Mouse (Mus musculus) liver, adult (tissue): ENCODE results near the gene Gpr37l1.

Experiments used
- GATA4 ChIP-seq: IDR thresholded peaks from 2 replicates; pipeline ENCODE4 v1.6.1; 2014; ENCODE audit warnings: mild to moderate bottlenecking, low read length; ENCODE audit not compliant: insufficient replicate concordance

Gpr37l1 gene

DNA sequence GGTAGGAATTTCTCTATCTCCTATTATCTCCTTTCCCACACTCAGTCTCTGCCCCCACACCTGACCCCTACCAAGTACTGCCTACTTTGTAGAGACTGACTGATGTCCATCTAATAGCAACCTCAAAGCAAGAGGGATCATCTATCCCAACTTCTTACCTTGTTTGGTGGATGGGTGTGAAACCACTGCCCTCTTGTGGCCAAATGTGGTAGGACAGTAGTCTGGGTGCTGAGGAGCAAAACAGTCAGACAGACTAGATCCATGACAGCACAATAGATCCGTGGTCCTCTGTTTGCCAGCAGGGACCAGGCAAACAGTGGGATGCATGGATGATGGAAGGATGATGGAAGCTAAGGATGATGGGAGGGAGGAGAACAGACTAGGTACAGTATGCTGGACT is 31.0 kb downstream of the Gpr37l1 start:
- no peak for TF ChIP-seq GATA4

DNA sequence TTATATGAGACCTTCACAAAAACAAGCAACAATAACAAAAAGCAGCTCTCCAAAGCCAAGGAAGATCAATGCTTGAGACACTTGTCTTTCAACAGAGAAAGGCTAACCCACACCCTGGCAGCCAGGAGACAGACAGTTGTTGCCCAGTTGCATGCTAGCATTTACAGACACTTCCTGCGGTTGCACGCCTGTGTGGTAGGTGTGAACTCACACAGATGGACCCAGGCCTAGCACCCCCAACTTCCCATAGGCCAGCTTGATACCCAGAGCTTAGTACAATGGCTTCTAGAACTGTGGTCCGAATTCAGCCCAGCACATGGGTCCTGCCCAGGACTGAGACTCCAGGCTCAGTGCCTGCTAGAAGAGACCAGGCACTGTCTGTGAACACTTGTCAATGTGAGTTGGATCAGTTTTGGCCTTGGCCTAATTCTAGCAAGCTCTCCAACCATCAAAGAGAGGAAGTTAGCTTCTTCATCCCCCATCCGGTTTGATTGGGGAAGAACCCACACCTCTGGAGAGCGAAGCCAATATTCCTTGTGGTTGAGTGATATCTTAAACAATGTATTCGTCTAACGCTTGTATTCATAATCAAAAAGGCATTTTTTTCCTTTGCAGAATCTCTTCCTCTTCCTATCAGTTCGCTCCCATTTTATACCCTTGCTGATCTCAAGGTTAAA is 32.2 kb downstream of the Gpr37l1 start:
- TF ChIP-seq GATA4 = no peak

DNA sequence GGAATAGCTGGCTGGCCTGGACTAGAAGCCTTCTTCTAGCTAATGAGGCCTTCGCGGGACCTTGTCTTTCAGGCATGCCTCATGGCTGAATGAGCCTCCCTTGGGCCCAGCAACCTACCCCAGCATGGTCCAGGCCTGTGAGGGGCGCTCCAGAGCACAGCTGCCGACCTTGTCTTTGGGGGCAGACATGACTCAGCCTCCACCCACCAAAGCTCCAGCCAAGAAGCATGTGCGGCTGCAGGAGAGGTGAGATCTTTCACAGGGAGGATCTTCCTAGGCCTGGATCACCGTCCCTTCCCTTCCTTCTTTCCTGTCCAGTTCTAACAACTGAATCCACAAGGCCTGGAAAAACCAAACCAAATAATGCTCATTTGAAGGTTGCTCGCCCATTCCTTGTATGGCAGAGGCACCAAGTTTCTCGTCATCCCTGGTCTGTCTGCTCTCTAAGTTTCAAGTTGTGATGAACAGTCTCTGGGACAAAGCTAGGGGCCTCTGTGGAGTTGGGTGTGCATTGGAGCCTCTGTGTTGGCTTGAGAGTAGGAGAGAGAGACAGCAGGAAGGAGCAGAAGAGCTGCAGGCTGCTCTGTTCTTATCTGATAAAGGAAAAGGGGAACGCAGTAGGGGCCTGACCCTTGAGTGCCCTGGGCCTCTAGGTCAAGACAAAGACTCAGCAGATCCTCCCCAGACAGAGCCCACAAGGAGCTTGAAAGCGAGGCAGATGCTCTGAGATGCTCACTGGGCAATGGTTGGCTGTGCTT is 33.6 kb downstream of the Gpr37l1 start:
- TF ChIP-seq GATA4 = no peak

DNA sequence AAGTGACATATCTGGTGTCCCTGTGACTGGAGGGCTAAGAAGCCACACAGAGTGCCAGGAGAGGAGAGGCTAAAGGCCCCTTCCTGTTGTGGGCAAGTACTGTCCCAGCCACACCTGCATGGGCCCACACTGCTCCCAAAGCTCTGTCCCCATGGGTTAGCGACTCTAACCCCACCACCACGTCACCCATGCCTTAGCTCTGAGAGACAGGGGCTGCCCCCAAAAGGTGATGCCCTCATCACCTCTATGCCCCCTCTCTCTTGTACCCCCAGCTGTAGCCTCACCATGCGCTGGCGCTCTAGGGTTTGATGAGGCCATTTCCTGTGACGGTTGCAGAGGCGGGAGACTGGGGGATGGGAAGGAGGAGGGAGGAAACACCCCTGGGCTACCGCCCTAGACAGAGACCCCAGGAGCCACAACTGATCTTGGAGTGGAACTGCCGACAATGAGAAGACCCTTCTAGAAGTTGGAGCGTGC is 34.5 kb downstream of the Gpr37l1 start:
- TF ChIP-seq GATA4 = no peak

DNA sequence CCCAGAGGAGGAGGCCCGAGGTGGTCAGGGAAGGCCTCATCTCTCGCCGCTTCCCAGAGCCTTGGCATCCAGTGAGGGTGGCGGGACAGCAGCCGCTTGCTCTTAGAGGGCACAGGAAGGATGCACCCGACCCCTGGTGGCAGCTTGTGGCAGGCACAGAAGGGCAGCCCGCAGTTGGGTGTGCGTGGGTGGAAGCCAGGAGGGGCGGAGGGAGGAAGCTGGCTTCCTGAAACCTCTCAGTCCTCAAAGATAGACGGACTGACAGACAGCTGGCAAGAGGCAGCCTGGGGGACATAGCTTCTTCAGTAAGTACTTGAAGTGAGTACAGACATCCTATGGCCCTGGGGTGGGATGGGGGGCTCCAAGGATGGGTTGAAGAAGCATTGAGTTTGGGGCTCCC is 35.0 kb downstream of the Gpr37l1 start, which contains the start of gene Ptpn7:
TSS of gene Ptpn7 (plus strand) at position 228 of the 400 bp plus-strand sequence.
- no peak for TF ChIP-seq GATA4

DNA sequence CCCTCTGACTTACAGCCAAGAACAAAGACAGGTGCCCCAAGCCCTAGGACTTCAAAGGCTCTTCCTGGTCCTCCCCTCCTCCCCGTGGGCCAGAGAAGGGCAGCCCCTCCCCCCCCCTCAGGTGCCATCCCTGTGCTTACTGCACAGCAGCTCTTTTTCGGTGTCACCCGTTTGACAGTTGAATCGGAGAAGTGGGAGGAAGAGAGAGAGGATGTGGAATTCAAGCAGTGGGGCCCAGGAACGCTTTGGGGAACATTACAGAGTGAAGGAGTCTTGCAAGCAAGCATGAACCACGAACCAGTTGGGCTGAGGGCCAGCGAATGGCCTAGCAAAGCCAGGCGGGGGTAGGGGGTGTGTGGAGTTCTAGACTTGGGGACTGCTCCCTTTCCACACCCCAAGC is 35.9 kb downstream of the Gpr37l1 start:
- no peak for TF ChIP-seq GATA4

DNA sequence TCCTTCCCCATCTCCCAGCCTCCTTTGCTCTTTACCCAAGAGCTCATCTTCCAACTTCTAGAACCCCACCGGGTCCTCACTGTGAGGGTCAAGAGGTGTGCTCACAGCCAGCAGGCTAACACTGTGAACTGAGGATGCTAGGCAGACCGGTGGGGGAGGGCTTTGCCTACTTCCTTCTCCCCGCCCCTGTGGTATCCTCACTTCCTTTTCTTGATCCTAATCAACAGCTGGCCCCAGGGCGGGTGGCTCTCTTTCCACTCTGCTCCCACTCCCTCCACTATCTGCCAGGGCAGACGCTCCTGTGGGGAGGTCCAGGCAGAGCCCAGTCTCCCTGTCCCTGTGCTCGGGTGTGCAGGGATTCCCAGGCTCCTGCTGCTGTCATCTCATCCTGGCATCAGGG is 36.4 kb downstream of the Gpr37l1 start:
- TF ChIP-seq GATA4 = no peak

DNA sequence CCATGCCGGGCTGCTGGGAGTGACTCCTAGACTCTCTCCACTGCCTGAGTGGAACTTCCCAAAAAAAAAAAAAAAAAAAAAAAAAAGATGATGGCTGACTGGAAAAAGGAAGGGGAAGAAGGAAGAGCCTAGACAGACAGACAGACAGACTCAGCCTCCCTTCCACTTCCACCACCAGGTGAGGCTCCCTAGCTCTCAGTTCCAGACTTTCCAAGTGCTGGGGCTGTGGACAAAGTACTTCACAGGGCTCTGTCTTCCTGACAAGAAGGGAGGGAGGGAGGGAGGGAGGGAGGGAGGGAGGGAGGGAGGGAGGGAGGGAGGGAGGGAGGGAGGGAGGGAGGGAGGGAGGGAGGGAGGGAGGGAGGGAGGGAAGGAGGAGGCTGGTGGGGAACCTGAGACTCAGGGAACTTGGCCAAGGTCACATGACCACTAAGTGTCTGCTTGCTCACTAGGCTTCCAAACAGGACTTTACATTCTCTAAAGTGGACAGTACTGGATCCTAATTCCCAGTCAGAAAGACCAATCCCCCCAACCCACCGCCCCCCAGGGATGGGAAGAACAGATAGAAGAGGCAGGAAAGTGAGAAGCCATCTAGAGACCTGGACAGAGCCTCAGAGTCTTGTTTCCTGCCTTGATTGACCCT is 37.0 kb downstream of the Gpr37l1 start:
- no peak for TF ChIP-seq GATA4

DNA sequence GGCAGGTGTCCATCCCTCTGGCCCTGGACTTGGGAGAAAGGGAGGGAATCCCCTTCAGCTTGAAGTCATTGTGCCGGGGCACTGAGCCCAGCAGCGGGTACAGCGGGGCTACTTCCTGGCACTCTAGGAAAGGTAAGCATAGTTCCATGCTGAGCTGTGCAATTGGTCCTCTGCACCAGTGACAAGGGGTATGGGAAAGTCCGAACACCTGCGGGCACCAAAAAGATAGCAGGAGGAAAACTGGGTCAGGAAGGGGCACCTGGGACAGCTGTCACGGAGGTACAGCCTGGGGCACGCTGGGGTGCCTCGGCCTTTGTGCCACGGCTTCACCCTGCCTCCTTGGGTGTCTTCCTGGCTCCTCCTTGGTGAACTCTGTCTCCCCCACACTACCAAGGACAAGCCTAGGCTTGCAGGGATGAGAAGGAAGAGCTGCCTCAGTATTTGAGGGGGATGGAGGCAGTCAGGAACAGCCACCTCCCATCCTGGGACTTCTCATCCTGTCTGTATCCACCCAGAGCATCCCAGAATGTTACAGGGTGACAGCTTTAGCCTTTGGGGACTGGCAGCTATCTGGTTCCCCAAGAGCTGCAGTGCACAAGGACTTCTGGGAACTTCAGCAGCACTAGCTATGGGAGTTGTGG is 37.8 kb downstream of the Gpr37l1 start:
- no peak for TF ChIP-seq GATA4

DNA sequence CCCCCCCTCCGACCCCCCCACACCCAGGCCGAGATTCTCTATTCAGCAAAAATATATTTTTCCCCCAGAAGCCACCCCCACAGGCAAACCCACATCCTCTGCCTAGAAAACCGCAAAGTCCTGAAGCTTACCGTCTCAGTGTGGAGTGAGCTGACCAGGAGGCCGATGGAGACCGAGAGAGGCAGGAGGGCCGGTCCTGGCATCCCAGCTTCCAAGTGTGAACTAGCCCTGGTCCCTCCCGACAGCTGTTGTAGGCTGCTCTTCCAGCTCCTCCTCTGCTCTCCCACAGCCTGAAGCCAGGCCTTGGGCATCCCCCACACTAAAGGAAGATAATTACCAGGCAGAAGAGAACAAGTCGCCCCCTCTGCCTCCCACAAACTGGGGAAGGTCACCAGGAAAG is 38.5 kb downstream of the Gpr37l1 start:
- no peak for TF ChIP-seq GATA4

DNA sequence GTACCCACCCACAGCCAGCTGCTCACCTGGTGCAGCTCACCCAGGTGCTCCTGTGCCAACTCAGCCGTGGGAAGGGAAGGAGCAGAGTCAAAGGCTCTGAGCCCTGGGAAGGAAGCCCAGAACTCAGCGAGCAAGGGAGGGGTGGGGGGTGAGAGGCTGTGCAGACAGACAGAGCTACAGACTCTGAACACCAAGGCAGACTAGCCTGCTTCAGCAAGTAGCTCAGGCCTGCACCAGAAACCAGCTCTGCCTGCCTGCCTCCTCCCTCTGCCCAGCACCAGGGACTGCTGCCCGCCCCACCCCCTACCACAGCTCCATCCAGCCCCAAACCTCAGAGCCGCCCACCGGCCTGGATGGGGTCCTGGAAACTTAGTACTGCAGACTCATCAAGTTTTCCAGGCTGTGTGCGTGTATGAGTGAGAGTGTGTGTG is 39.5 kb downstream of the Gpr37l1 start:
- TF ChIP-seq GATA4 = no peak

DNA sequence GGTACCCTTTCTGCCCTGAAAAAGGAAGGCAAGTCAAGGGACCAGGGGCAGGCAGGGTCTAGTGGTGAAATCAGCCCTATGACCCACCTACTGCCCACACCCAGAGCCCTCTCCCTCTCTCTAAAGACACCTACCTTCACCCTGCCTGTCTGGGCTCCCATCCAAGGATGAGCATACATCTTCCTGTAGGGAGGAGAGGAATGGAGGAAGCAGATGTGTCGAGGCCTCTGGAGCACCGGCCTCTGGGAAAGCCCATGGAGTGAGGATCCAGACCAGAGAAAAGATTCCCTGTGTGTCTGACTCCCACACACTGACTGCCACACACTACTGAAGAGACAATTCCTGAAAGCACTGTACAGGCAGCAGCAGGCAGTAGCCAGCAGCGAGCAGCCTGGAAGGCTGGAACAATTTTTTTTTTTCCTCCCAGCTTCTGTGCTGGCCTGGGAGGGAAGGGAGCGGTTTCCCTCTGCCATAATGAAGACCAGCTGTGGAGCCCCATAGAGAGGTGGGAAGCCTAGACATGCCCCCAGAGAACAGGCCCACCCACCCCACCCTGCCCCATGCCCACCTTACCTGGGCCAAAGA is 40.9 kb downstream of the Gpr37l1 start:
- TF ChIP-seq GATA4 = no peak

DNA sequence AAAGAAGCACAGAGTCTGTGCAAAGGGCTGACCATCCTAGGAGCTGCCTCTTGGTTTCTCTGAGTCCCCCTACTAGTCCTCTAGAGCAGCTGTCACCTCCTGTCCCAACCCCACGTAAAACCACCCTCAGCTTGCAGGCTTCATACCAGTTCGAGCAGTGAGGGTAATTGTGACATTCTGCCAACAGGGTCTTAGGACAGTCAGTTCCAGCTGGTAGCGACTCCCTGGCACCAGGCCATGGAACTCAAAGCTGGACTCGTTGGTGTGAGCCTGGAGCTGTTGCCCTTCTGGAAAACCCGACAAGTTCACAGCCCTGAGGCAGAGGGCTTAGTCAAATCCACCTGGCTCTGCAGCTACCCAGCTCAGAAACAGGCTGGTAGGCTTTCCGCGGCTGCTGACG is 41.5 kb downstream of the Gpr37l1 start:
- TF ChIP-seq GATA4 = no peak

DNA sequence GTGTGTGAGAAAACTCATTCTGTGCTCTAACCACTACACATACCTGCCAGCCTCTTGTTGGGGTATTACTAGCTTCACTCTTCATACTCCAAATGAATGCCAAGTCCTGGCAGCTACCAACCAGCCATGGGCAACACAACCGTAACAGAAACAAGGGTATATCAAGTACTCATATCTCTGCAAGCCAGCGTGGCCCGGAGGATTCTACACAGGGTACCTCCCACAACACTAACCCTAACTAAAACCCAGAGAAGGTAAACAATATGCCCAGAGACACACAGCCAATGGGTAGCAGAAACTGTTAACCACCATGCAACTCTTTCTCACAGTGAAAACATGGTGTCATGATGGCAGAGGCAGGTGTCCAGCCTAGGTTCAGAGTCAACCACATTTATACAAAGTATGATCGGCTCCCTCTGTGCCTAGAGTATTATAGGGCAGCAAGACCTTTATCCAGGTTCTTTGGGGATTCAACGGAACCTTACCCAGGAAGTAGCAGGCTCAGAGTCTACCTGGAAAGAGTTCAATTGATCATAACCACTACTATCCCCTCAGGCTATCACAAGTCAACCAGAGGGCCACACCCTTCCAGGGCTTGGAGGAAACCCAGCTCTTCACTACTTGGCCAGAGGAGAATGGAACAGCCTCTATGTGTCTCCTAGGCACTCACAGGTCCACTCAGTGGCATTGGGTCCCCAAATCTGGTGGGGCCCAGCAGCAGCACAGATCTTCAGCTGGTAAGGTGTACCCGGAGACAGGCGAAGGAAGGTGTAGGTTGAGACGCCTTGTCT is 42.7 kb downstream of the Gpr37l1 start:
- no peak for TF ChIP-seq GATA4
